8 mouse cellular contexts compared by ENCODE assay signal in the genomic region with DNA sequence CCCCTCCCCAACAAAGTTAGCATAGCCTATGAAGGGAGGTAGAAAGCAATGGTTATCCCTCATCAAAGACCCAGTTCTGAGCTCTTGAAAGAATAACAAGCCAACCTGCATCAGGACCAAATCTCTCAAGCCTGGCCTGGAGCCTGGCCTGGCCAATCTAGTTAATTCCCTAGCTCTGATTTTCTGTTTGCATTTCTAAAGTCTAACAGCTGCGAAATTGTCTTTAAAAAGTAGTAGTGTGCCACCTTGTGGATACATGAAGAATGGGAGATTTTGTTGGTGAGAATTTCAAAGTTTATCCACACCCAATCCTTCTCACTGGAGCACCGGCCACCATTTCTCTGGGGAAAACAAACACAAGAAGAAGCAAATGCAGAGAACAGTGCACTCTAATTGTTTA. TPM values are rescaled to one million over a fixed set of nuclear protein-coding genes. Genes with fewer than 3 reads are reported as not detected.
DNase-seq lines count a peak whose midpoint lies in the region; ATAC-seq and TF ChIP-seq lines count a peak whose summit lies in the region.

No protein-coding gene starts in this region.

- H3K36me3 ChIP-seq in kidney, postnatal 0 days (ENCODE audit: insufficient read depth, low read length), result no peaks in the 10 kb centered on the region
- no peaks in the 10 kb centered on the region for H3K36me3 ChIP-seq in CH12.LX (replicated peaks in 1 of 2; ENCODE audit: control insufficient read depth in 1 of 2, insufficient read depth in 1 of 2, low read length in 1 of 2)
- H3K36me3 ChIP-seq in hindbrain, embryonic 14.5 days (replicated peaks; ENCODE audit: control insufficient read depth, insufficient read depth), result no peaks in the 10 kb centered on the region
- H3K36me3 ChIP-seq in splenic B cell, adult 2 months (ENCODE audit: control insufficient read depth, insufficient read depth, low read length, poor library complexity, severe bottlenecking), result no peaks in the 10 kb centered on the region

- no peak overlapping the region for H3K9ac ChIP-seq in kidney, postnatal 0 days (ENCODE audit: low read depth, low read length)
- no peak overlapping the region for H3K9ac ChIP-seq in CH12.LX (ENCODE audit: insufficient read depth, low read depth)
- H3K9ac ChIP-seq in hindbrain, embryonic 14.5 days, result no peak overlapping the region

- no peaks in the 10 kb centered on the region for H3K79me2 ChIP-seq in CH12.LX (replicated peaks; ENCODE audit: control insufficient read depth, extremely low read depth, insufficient read depth, poor library complexity, severe bottlenecking)

- no peaks in the 10 kb centered on the region for H3K9me3 ChIP-seq in kidney, postnatal 0 days (replicated peaks; ENCODE audit: low read length)
- no peaks in the 10 kb centered on the region for H3K9me3 ChIP-seq in CH12.LX (replicated peaks; ENCODE audit: low read length)
- no peaks in the 10 kb centered on the region for H3K9me3 ChIP-seq in hindbrain, embryonic 14.5 days (ENCODE audit: control insufficient read depth, low read length)

- dilution Hi-C loops in CH12.LX (cut with MboI; ENCODE audit: extremely low pct_ligation_motif_present, extremely low pct_unique_long_range_greater_than_20kb, low sequenced_read_pairs), result no loop called here

- no peak overlapping the region for H3K4me2 ChIP-seq in kidney, postnatal 0 days (ENCODE audit: low read length)
- H3K4me2 ChIP-seq in CH12.LX (ENCODE audit: insufficient read depth, low read depth, poor library complexity, severe bottlenecking), result no peak overlapping the region
- no peak overlapping the region for H3K4me2 ChIP-seq in hindbrain, embryonic 14.5 days (replicated peaks)

- no peaks in the 10 kb centered on the region for H3K27me3 ChIP-seq in kidney, postnatal 0 days (ENCODE audit: insufficient read depth, low read length)
- H3K27me3 ChIP-seq in CH12.LX (replicated peaks), result no peaks in the 10 kb centered on the region
- peaks cover 6% of the 10 kb centered on the region; the same call in 1 of the 2 replicates for H3K27me3 ChIP-seq in hindbrain, embryonic 14.5 days (ENCODE audit: control insufficient read depth, insufficient read depth, low read length)
- H3K27me3 ChIP-seq in splenic B cell, adult 2 months (ENCODE audit: control insufficient read depth, insufficient read depth, low read length, poor library complexity, severe bottlenecking), result no peaks in the 10 kb centered on the region

- H3K27ac ChIP-seq in kidney, postnatal 0 days, result no peak overlapping the region
- no peak overlapping the region for H3K27ac ChIP-seq in CH12.LX (ENCODE audit: insufficient read depth, low read depth)
- no peak overlapping the region for H3K27ac ChIP-seq in hindbrain, embryonic 14.5 days

- 6% methylated on average over 2 of the region's 2 CpGs for WGBS in kidney, postnatal 0 days
- 16% methylated on average over 2 of the region's 2 CpGs for WGBS in hindbrain, embryonic 14.5 days

- TF ChIP-seq POLR2A in CH12.LX (IDR thresholded peaks at IDR 0.05; ENCODE audit: low read depth, low read length), result no peak

- ATAC-seq in kidney, postnatal 0 days (replicated peaks; ENCODE audit: low FRiP score, low read depth), result no peak
- peak; percentile 28; the same call in 1 of the 2 replicates for ATAC-seq in hindbrain, embryonic 14.5 days (ENCODE audit: low FRiP score)

- peak; percentile 91 for DNase-seq in kidney, postnatal 0 days (ENCODE audit: low spot score)
- DNase-seq in kidney, adult 11 months, result no peak
- peak; percentile 36 for DNase-seq in CH12.LX (ENCODE audit: extremely low read depth)
- peak; percentile 31 for DNase-seq in cerebellum, adult 8-10 months
- peak; percentile 80 for DNase-seq in hindbrain, embryonic 14.5 days (ENCODE audit: low spot score)
- peak; percentile 62 for DNase-seq in splenic B cell, adult 2 months (ENCODE audit: low read depth, low spot score)
- DNase-seq in right cerebral cortex, postnatal 36 days (ENCODE audit: low spot score in 2 of 2), result no peak
- DNase-seq in spleen, postnatal 14 days (ENCODE audit: low spot score in 2 of 2), result no peak

- in situ Hi-C loops in CH12.LX (cut with MboI; ENCODE audit: low pct_ligation_motif_present, low pct_unique_long_range_greater_than_20kb, low sequenced_read_pairs), result no loop called here

- TF ChIP-seq EP300 in CH12.LX (IDR thresholded peaks at IDR 0.05; ENCODE audit: low read length), result no peak

- peak; percentile 86 for TF ChIP-seq RAD21 in CH12.LX (IDR thresholded peaks at IDR 0.05; ENCODE audit: low read depth, low read length)

- TF ChIP-seq CTCF in kidney, postnatal 0 days (IDR thresholded peaks at IDR 0.05; ENCODE audit: low read depth), result peak; percentile 83
- peak; percentile 14 to 86; a peak in 3 of 4 replicates for TF ChIP-seq CTCF in CH12.LX (conservative IDR thresholded peaks at IDR 0.05 in 1 of 2, IDR thresholded peaks at IDR 0.05 in 1 of 2; ENCODE audit: low read depth in 2 of 2, low read length in 2 of 2)

- 0 out of 2 replicates have a peak, but pooled peaks cover 3% of the 10 kb centered on the region for H3K4me1 ChIP-seq in kidney, postnatal 0 days (replicated peaks; ENCODE audit: insufficient read depth, low read length)
- H3K4me1 ChIP-seq in CH12.LX (ENCODE audit: control insufficient read depth in 1 of 2, insufficient read depth in 2 of 2), result peaks cover 0 to 7% of the 10 kb centered on the region in 2 experiments; a peak in 2 of 4 replicates
- H3K4me1 ChIP-seq in hindbrain, embryonic 14.5 days (replicated peaks; ENCODE audit: control insufficient read depth, insufficient read depth, low read length), result 0 out of 2 replicates have a peak, but pooled peaks cover 2% of the 10 kb centered on the region

- H3K4me3 ChIP-seq in kidney, postnatal 0 days (replicated peaks; ENCODE audit: low read depth, low read length), result no peak overlapping the region
- H3K4me3 ChIP-seq in CH12.LX (replicated peaks in 1 of 3; ENCODE audit: low read depth in 2 of 3, low read length in 2 of 3, poor library complexity in 1 of 3), result no peak overlapping the region
- no peak overlapping the region for H3K4me3 ChIP-seq in hindbrain, embryonic 14.5 days (replicated peaks; ENCODE audit: low read length)

TF ChIP-seq in CH12.LX, 34 proteins besides CTCF, POLR2A, EP300 and RAD21:
- peak; percentile 69 for TF ChIP-seq ZC3H11A (IDR thresholded peaks at IDR 0.05; ENCODE audit: low read depth, low read length)
- TF ChIP-seq USF2 (conservative IDR thresholded peaks at IDR 0.05; ENCODE audit: low read depth, low read length), result no peak
- TF ChIP-seq MAX (IDR thresholded peaks at IDR 0.05; ENCODE audit: low read length), result no peak
- TF ChIP-seq KAT2A (IDR thresholded peaks at IDR 0.05; ENCODE audit: insufficient replicate concordance, low read length), result no peak
- no peak for TF ChIP-seq HCFC1 (IDR thresholded peaks at IDR 0.05; ENCODE audit: low read depth, low read length)
- no peak for TF ChIP-seq E2F4 (IDR thresholded peaks at IDR 0.05; ENCODE audit: insufficient replicate concordance, low read depth, low read length)
- no peak for TF ChIP-seq ELF1 (IDR thresholded peaks at IDR 0.05; ENCODE audit: low read depth, low read length)
- no peak for TF ChIP-seq UBTF (IDR thresholded peaks at IDR 0.05; ENCODE audit: low read depth, low read length)
- peak; percentile 88 for TF ChIP-seq SMC3 (IDR thresholded peaks at IDR 0.05; ENCODE audit: low read depth, low read length)

RNA-seq across cellular contexts. Expression of gene Rfk, which starts 5.4 kb away (rescaled TPM):
- 97.5 and 103 TPM in 2 replicates for polyA plus RNA-seq in kidney, postnatal 0 days (2015; fragmentation: Nextera tagmentation; extraction: Ambion mirVana)
- 14.7 and 15.6 TPM in 2 replicates for total RNA-seq in CH12.LX (2012; rRNA removed)
- total RNA-seq in CH12.LX (2014; rRNA removed), result 50.9 and 51.8 TPM in 2 replicates
- polyA plus RNA-seq in CH12.LX (2012; ENCODE audit: insufficient read length, low read depth), result 28.4 and 34.2 TPM in 2 replicates
- 79.8 and 85.3 TPM in 2 replicates for polyA plus RNA-seq in hindbrain, embryonic 14.5 days (2014; fragmentation: Nextera tagmentation; extraction: Ambion mirVana)

RNA-seq across cellular contexts. Expression of gene Gcnt1, which starts 15.8 kb away (rescaled TPM):
- polyA plus RNA-seq in kidney, postnatal 0 days (2015; fragmentation: Nextera tagmentation; extraction: Ambion mirVana), result 62.8 and 69.8 TPM in 2 replicates
- total RNA-seq in CH12.LX (2012; rRNA removed) (3.8 and 4.2 TPM in 2 replicates), CH12.LX (2014; rRNA removed) (6.6 and 8.4 TPM in 2 replicates)
- 7.0 and 7.6 TPM in 2 replicates for polyA plus RNA-seq in CH12.LX (2012; ENCODE audit: insufficient read length, low read depth)
- polyA plus RNA-seq in hindbrain, embryonic 14.5 days (2014; fragmentation: Nextera tagmentation; extraction: Ambion mirVana), result 0.83 and 0.91 TPM in 2 replicates

Comparison
In these comparisons a context has a peak if more than half of its experiments do, and no peak if none do; other contexts are left out.
1. DNase-seq: peak in kidney, postnatal 0 days (single experiment), CH12.LX (single experiment), cerebellum, adult 8-10 months (single experiment), hindbrain, embryonic 14.5 days (single experiment) and splenic B cell, adult 2 months (single experiment); none in kidney, adult 11 months (single experiment), right cerebral cortex, postnatal 36 days (0 of 2) and spleen, postnatal 14 days (0 of 2).